12 mouse cellular contexts compared by ENCODE assay signal in genomic region chr5:140743706-140744131, GRCm38 (mm10). TPM values are rescaled to one million over a fixed set of nuclear protein-coding genes. Genes with fewer than 3 reads are reported as not detected.
DNase-seq lines count a peak whose midpoint lies in the region; ATAC-seq and TF ChIP-seq lines count a peak whose summit lies in the region.
"Had no signal": no experiment of that assay in that cellular context is flagged by ENCODE, and none has a peak within 500 bp of the region (broad histone marks: within the 10 kb centered on the region; RNA-seq: fewer than 3 reads in every experiment).

No protein-coding gene starts in this region.

- no peaks in the 10 kb centered on the region for H3K4me1 ChIP-seq in lung, postnatal 0 days (ENCODE audit: insufficient read depth, low read depth, low read length)
- H3K4me1 ChIP-seq in lung, adult 2 months (ENCODE audit: control insufficient read depth, insufficient read depth, low read length) = no peaks in the 10 kb centered on the region
- no peaks in the 10 kb centered on the region for H3K4me1 ChIP-seq in forebrain, embryonic 11.5 days (replicated peaks; ENCODE audit: control insufficient read depth, insufficient read depth, low read length)
- H3K4me1 ChIP-seq in midbrain, embryonic 14.5 days (ENCODE audit: control insufficient read depth, insufficient read depth, low read length) = no peaks in the 10 kb centered on the region
- H3K4me1 ChIP-seq: heart, embryonic 15.5 days had no signal

- no peaks in the 10 kb centered on the region for H3K9me3 ChIP-seq in lung, postnatal 0 days (ENCODE audit: low read length)
- H3K9me3 ChIP-seq in forebrain, embryonic 11.5 days (ENCODE audit: control insufficient read depth, low read length) = no peaks in the 10 kb centered on the region
- H3K9me3 ChIP-seq in midbrain, embryonic 14.5 days (ENCODE audit: control insufficient read depth, low read length) = no peaks in the 10 kb centered on the region
- H3K9me3 ChIP-seq: embryonic facial prominence, embryonic 15.5 days; heart, embryonic 15.5 days; midbrain, embryonic 12.5 days had no signal

- H3K9ac ChIP-seq in lung, postnatal 0 days (replicated peaks; ENCODE audit: low read depth) = no peak overlapping the region
- no peak overlapping the region for H3K9ac ChIP-seq in forebrain, embryonic 11.5 days (ENCODE audit: low read length)
- no peak overlapping the region for H3K9ac ChIP-seq in midbrain, embryonic 14.5 days (replicated peaks; ENCODE audit: low read length)
- H3K9ac ChIP-seq: embryonic facial prominence, embryonic 15.5 days; heart, embryonic 15.5 days; midbrain, embryonic 12.5 days had no signal

- TF ChIP-seq POLR2A in lung, adult 2 months (IDR thresholded peaks at IDR 0.05; ENCODE audit: borderline replicate concordance, extremely low read depth, low read depth, low read length) = no peak

- ATAC-seq in lung, postnatal 0 days = no peak
- ATAC-seq in forebrain, embryonic 11.5 days (replicated peaks; ENCODE audit: low FRiP score) = no peak
- no peak for ATAC-seq in midbrain, embryonic 14.5 days (ENCODE audit: low FRiP score, low TSS enrichment)

- peak; percentile 30; the same call in 1 of the 2 replicates for TF ChIP-seq CTCF in lung, postnatal 0 days (IDR thresholded peaks at IDR 0.05)
- TF ChIP-seq CTCF in lung, adult 2 months (IDR thresholded peaks at IDR 0.05; ENCODE audit: insufficient read depth, low read length) = no peak

- no peak overlapping the region for H3K4me3 ChIP-seq in lung, postnatal 0 days (ENCODE audit: low read depth, low read length)
- H3K4me3 ChIP-seq in lung, adult 2 months (replicated peaks; ENCODE audit: extremely low read depth, low read depth, low read length) = no peak overlapping the region
- no peak overlapping the region for H3K4me3 ChIP-seq in forebrain, embryonic 11.5 days (ENCODE audit: low read depth, low read length)
- H3K4me3 ChIP-seq in midbrain, embryonic 14.5 days (replicated peaks; ENCODE audit: low read depth, low read length) = no peak overlapping the region
- H3K4me3 ChIP-seq: embryonic facial prominence, embryonic 15.5 days; heart, embryonic 15.5 days; midbrain, embryonic 12.5 days had no signal

- 31% methylated on average over 12 of the region's 12 CpGs for WGBS in lung, postnatal 0 days
- 30% methylated on average over 12 of the region's 12 CpGs for WGBS in lung, adult 2 months
- WGBS in forebrain, embryonic 11.5 days = 32% methylated on average over 12 of the region's 12 CpGs
- WGBS in midbrain, embryonic 14.5 days = 27% methylated on average over 12 of the region's 12 CpGs

- no peaks in the 10 kb centered on the region for H3K36me3 ChIP-seq in lung, postnatal 0 days (ENCODE audit: insufficient read depth, low read length)
- H3K36me3 ChIP-seq in forebrain, embryonic 11.5 days (ENCODE audit: control insufficient read depth, insufficient read depth, low read length) = no peaks in the 10 kb centered on the region
- no peaks in the 10 kb centered on the region for H3K36me3 ChIP-seq in midbrain, embryonic 14.5 days (ENCODE audit: control insufficient read depth, insufficient read depth, low read length)
- H3K36me3 ChIP-seq: embryonic facial prominence, embryonic 15.5 days; heart, embryonic 15.5 days; midbrain, embryonic 12.5 days had no signal

- no peak overlapping the region for H3K27ac ChIP-seq in lung, postnatal 0 days (ENCODE audit: low read length)
- no peak overlapping the region for H3K27ac ChIP-seq in forebrain, embryonic 11.5 days (ENCODE audit: low read depth, low read length)
- H3K27ac ChIP-seq in midbrain, embryonic 14.5 days (replicated peaks; ENCODE audit: low read depth, low read length) = no peak overlapping the region
- H3K27ac ChIP-seq: embryonic facial prominence, embryonic 15.5 days; heart, embryonic 15.5 days; midbrain, embryonic 12.5 days had no signal

- H3K27me3 ChIP-seq in lung, postnatal 0 days (replicated peaks; ENCODE audit: insufficient read depth, low read length) = no peaks in the 10 kb centered on the region
- H3K27me3 ChIP-seq in forebrain, embryonic 11.5 days (ENCODE audit: control insufficient read depth, insufficient read depth, low read length) = no peaks in the 10 kb centered on the region
- H3K27me3 ChIP-seq in midbrain, embryonic 14.5 days (ENCODE audit: control insufficient read depth, insufficient read depth, low read length) = no peaks in the 10 kb centered on the region
- H3K27me3 ChIP-seq: embryonic facial prominence, embryonic 15.5 days; heart, embryonic 15.5 days had no signal

- DNase-seq in embryo, embryonic 10.5 days (ENCODE audit: low spot score) = peak; percentile 24
- no peak for DNase-seq in embryo, embryonic 10 days (ENCODE audit: low spot score)
- DNase-seq in lung, postnatal 0 days (ENCODE audit: low spot score) = no peak
- DNase-seq in lung, adult 2 months = no peak
- peak; percentile 67 for DNase-seq in forebrain, embryonic 11.5 days (ENCODE audit: low spot score)
- peak; percentile 50 for DNase-seq in midbrain, embryonic 14.5 days
- no peak for DNase-seq in ovary, postnatal 36 days (ENCODE audit: low spot score)
- DNase-seq in spleen, postnatal 14 days (ENCODE audit: low spot score in 2 of 2) = no peak
- DNase-seq: adrenal gland, adult 8-10 months had no signal

- TF ChIP-seq EP300 in lung, postnatal 0 days (IDR thresholded peaks at IDR 0.05) = no peak

- no peak overlapping the region for H3K4me2 ChIP-seq in lung, postnatal 0 days (replicated peaks; ENCODE audit: low read depth, low read length)
- H3K4me2 ChIP-seq in forebrain, embryonic 11.5 days (ENCODE audit: low read depth, low read length, severe bottlenecking) = no peak overlapping the region
- H3K4me2 ChIP-seq in midbrain, embryonic 14.5 days (ENCODE audit: low read length) = no peak overlapping the region
- H3K4me2 ChIP-seq: embryonic facial prominence, embryonic 15.5 days; heart, embryonic 15.5 days; midbrain, embryonic 12.5 days had no signal

RNA-seq across cellular contexts. Expression of gene Amz1, which starts 19.8 kb away (rescaled TPM):
- polyA plus RNA-seq in lung, postnatal 0 days (2015; fragmentation: Nextera tagmentation; extraction: Ambion mirVana) = 2.7 and 3.3 TPM in 2 replicates
- polyA plus RNA-seq in lung, adult 2 months (2012; rRNA removed) = 13.3 and 14.8 TPM in 2 replicates
- 0.93 and 0.96 TPM in 2 replicates for polyA plus RNA-seq in forebrain, embryonic 11.5 days (2014; fragmentation: Nextera tagmentation; extraction: Ambion mirVana)
- polyA plus RNA-seq in midbrain, embryonic 14.5 days (2014; fragmentation: Nextera tagmentation; extraction: Ambion mirVana) = 1.9 and 3.1 TPM in 2 replicates

RNA-seq across cellular contexts. Expression of gene Brat1, which starts 38.9 kb away (rescaled TPM):
- polyA plus RNA-seq in lung, postnatal 0 days (2015; fragmentation: Nextera tagmentation; extraction: Ambion mirVana) = 15.2 and 16.1 TPM in 2 replicates
- 31.6 and 31.7 TPM in 2 replicates for polyA plus RNA-seq in lung, adult 2 months (2012; rRNA removed)
- 17.0 and 17.1 TPM in 2 replicates for polyA plus RNA-seq in forebrain, embryonic 11.5 days (2014; fragmentation: Nextera tagmentation; extraction: Ambion mirVana)
- polyA plus RNA-seq in midbrain, embryonic 14.5 days (2014; fragmentation: Nextera tagmentation; extraction: Ambion mirVana) = 18.3 and 19.0 TPM in 2 replicates

RNA-seq across cellular contexts. Expression of gene Iqce, which starts 41.5 kb away (rescaled TPM):
- polyA plus RNA-seq in lung, postnatal 0 days (2015; fragmentation: Nextera tagmentation; extraction: Ambion mirVana) = 10.3 and 11.0 TPM in 2 replicates
- 17.2 and 21.8 TPM in 2 replicates for polyA plus RNA-seq in lung, adult 2 months (2012; rRNA removed)
- polyA plus RNA-seq in forebrain, embryonic 11.5 days (2014; fragmentation: Nextera tagmentation; extraction: Ambion mirVana) = 28.6 and 31.0 TPM in 2 replicates
- polyA plus RNA-seq in midbrain, embryonic 14.5 days (2014; fragmentation: Nextera tagmentation; extraction: Ambion mirVana) = 22.9 and 25.0 TPM in 2 replicates

Comparison
In these comparisons a context has a peak if more than half of its experiments do, and no peak if none do; other contexts are left out.
1. DNase-seq: peak in embryo, embryonic 10.5 days (single experiment), forebrain, embryonic 11.5 days (single experiment) and midbrain, embryonic 14.5 days (single experiment); none in embryo, embryonic 10 days (single experiment), lung, postnatal 0 days (single experiment), lung, adult 2 months (single experiment), ovary, postnatal 36 days (single experiment) and spleen, postnatal 14 days (0 of 2).